Mouse (Mus musculus) liver, embryonic 14.5 days (tissue): ENCODE measurements around the gene Psma3.

ENCODE experiments used
- CTCF ChIP-seq: IDR thresholded peaks from 2 replicates; pipeline ENCODE4 v1.5.1; 2016; ENCODE audit warnings: antibody characterized with exemption, low read depth, control low read depth
- EP300 ChIP-seq: IDR thresholded peaks from 2 replicates; pipeline ENCODE4 v1.6.1; 2016; ENCODE audit warnings: antibody characterized with exemption, low read depth

GRCm38 (mm10) chr12:70940806-70941205, 33.6 kb upstream of the Psma3 start:
- no peak for TF ChIP-seq CTCF
- no peak for TF ChIP-seq EP300
